Mouse (Mus musculus) forebrain, embryonic 10.5 days (tissue): Measurements from ENCODE around the gene Ubr4. TPM values are rescaled to one million over a fixed set of nuclear protein-coding genes. Genes with fewer than 3 reads are reported as not detected.
"Not testable (repeated sequence)": the region's sequence is repeated elsewhere in the genome, so short reads cannot be mapped to it uniquely, and the experiment has no call there.

Experiments used
- DNase-seq: peaks from one replicate; pipeline ENCODE4 v3.0.0-alpha.2; 2017; ENCODE audit warnings: low spot score; ENCODE audit errors: extremely low spot score
- H3K27ac ChIP-seq: fragments of 300-500 bp; sonication (generic); 2 replicates; pipeline ENCODE4 v1.5.1; 2016; ENCODE audit warnings: mild to moderate bottlenecking
- H3K27me3 ChIP-seq: fragments of 300-500 bp; sonication (generic); 2 replicates; pipeline ENCODE4 v1.6.1; 2016; ENCODE audit warnings: mild to moderate bottlenecking; ENCODE audit not compliant: poor library complexity, severe bottlenecking
- H3K36me3 ChIP-seq: fragments of 300-500 bp; sonication (generic); replicated peaks from 2 replicates; pipeline ENCODE4 v1.6.1; 2016; ENCODE audit warnings: mild to moderate bottlenecking, moderate library complexity
- H3K4me1 ChIP-seq: fragments of 300-500 bp; sonication (generic); 2 replicates; pipeline ENCODE4 v1.6.1; 2016
- H3K4me3 ChIP-seq: fragments of 300-500 bp; sonication (generic); 2 replicates; pipeline ENCODE4 v1.5.1; 2016; ENCODE audit warnings: mild to moderate bottlenecking, moderate library complexity
- H3K9me3 ChIP-seq: fragments of 300-500 bp; sonication (generic); 2 replicates; pipeline ENCODE4 v1.6.1; 2016; ENCODE audit warnings: mild to moderate bottlenecking, moderate library complexity
- WGBS: fragments of 180-500 bp; shearing (Covaris S2); methylation state at CpG from one replicate; pipeline ENCODE4 v1.1.7; 2016; 5-methylcytosine and 5-hydroxymethylcytosine counted together
- polyA plus RNA-seq: library from polyadenylated mRNA; unstranded; fragments of >200 nt; fragmentation: Nextera tagmentation; extraction: Ambion mirVana; gene quantifications from 2 replicates; pipeline ENCODE4 v1.2.1, GENCODE M21; 2016

Gene Ubr4
- polyA plus RNA-seq, 1 experiment from 2014 or later, result 63.4 TPM

DNA sequence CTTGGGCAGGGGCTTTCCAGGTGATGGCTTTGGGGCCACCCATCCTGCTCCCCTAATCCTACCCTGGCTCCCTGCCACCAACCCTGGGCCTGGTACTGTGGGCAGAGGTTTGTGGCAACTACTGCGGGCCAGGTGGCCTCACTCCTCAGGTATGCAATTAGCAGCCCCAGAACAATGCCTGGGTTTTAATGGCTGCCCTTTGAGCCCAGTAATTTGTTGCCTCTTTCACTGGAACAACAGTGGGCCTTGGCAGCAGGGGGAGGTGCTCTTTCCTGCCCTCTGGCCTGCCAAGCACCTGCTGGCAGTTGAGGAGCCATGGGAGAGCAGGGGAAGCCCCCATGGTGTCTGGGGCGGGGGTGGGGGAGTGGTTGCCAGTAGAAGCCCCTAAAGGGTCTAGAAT, 156.7 kb downstream of the Ubr4 start:
- Histone ChIP-seq H3K9me3 (peaks cover 9% of the 10 kb centered on the region), H3K27ac (0 out of 2 replicates have a peak overlapping the region, but pooled peaks have one; percentile 12), H3K27me3 (no peaks in the 10 kb centered on the region), H3K36me3 (no peaks in the 10 kb centered on the region), H3K4me1 (peaks cover 11% of the 10 kb centered on the region), H3K4me3 (no peak overlapping the region)
- DNase-seq, result no peak
- 85% methylated on average over 2 of the region's 2 CpGs for WGBS

DNA sequence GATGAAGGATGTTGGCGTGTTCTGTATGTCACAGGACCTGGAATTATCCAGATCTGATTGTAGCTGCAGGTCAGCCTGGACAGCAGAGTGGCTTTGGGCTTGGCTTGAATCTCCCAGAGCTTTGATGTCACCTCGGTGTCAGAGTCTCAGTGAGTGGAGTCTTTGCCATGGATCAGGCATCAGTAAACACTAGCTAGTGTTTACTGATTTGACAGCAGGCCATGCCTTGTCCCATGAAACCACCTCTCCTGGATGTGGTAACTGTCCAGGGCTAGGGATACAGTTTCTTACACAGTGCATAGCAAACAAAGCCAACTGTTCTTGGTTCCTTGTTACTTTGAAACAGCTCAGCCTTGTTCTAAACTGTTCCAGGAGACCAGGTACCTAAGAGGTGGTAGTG, 159.1 kb downstream of the Ubr4 start:
- peaks cover 11% of the 10 kb centered on the region for H3K4me1 ChIP-seq
- no peak overlapping the region for H3K27ac ChIP-seq
- WGBS, result 88% methylated on average over 2 of the region's 2 CpGs
- no peaks in the 10 kb centered on the region for H3K9me3 ChIP-seq
- H3K4me3 ChIP-seq, result no peak overlapping the region
- no peak for DNase-seq
- no peaks in the 10 kb centered on the region for H3K27me3 ChIP-seq
- H3K36me3 ChIP-seq, result no peaks in the 10 kb centered on the region

DNA sequence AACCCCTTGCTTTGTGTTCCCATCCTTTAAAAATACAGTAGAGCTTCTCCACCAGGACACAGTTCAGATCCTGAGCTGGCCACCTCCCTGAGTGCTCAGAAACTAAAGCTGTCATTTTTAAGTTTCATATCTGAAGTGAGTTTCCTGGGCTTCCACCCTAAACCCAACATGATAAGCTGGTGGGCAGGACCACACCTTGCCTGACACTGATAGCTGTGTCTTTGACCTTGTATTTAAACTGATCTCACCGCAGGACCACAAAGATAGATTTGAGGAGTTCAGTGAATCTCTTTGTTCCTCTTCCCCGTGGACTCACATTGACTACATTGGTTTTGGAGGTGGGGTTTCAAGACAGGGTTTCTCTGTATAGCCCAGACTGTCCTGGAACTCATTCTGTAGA, 160.6 kb downstream of the Ubr4 start:
- no peak overlapping the region for H3K4me3 ChIP-seq
- H3K4me1 ChIP-seq, result peaks cover 11% of the 10 kb centered on the region
- no peak for DNase-seq
- WGBS, result 91% methylated on average over 2 of the region's 2 CpGs
- no peak overlapping the region for H3K27ac ChIP-seq
- H3K27me3 ChIP-seq, result no peaks in the 10 kb centered on the region
- no peaks in the 10 kb centered on the region for H3K36me3 ChIP-seq
- H3K9me3 ChIP-seq, result no peaks in the 10 kb centered on the region

DNA sequence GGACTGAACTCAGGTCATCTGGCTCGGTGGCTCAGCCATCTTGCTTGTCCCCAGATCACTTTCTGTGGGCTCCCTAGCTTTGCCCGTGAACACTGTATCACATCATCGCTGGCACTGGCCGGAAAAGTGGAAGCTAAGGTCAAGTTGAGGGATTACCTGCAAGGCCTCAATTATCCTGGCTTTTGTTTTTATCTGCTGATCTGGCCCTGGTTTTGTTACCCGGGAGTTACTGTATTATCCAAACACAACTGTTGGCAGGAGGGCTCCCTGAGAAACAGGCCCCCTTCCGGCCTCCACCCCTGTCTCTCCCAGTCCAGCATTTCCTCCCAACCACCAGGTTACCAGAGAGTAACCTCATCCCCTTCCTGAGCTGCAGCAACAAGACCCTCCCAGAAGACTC, 166.8 kb downstream of the Ubr4 start:
- peaks cover 7% of the 10 kb centered on the region; the same call in 1 of the 2 replicates for H3K4me1 ChIP-seq
- no peak for DNase-seq
- H3K9me3 ChIP-seq, result no peaks in the 10 kb centered on the region
- no peaks in the 10 kb centered on the region for H3K36me3 ChIP-seq
- no peak overlapping the region for H3K27ac ChIP-seq
- no peak overlapping the region for H3K4me3 ChIP-seq
- 84% methylated on average over 6 of the region's 6 CpGs for WGBS
- no peaks in the 10 kb centered on the region for H3K27me3 ChIP-seq

DNA sequence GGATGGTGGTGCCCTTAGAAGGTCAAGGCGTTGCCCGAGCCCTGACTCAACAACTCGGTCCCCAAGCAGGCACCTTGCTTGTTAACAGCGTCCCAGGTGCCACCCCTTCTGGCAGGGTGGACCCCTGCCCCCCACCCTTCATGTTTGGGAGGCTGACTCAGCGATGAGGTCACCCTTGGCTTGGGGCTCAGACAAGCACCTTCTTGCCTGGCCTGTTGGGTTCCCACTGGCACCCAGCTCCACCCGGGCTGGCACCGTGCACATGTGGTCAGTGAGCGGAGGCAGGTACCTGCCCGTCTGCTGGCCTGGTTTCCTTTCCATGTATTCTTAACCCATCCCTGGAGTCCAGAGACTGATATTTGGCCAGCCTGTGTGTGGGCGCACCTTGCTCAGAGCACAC, 169.5 kb downstream of the Ubr4 start:
- no peaks in the 10 kb centered on the region for H3K27me3 ChIP-seq
- 89% methylated on average over 10 of the region's 10 CpGs for WGBS
- H3K4me1 ChIP-seq, result peaks cover 13% of the 10 kb centered on the region
- H3K36me3 ChIP-seq, result no peaks in the 10 kb centered on the region
- no peak for DNase-seq
- no peaks in the 10 kb centered on the region for H3K9me3 ChIP-seq
- no peak overlapping the region for H3K4me3 ChIP-seq
- no peak overlapping the region for H3K27ac ChIP-seq

DNA sequence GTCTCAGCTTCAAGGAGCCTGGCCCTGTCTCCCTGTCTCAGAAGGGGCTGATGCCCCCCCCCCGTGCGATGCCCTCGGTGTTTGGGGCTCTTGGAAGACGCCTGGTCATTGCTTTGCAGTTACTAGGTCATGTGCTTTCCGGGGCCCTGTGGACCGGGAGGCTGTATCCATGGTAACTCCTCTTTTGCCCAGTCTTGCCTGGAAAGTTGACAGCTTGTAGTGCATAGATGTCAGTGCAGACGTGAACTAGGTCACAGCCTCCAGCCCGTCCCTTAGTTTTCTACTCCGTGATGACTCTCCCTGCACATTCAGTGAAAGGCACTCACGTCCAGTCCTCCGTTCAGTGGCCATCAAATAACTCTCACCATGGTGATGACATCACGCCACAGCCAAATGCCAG, 174.1 kb downstream of the Ubr4 start:
- peaks cover 6% of the 10 kb centered on the region for H3K4me1 ChIP-seq
- H3K36me3 ChIP-seq, result no peaks in the 10 kb centered on the region
- 81% methylated on average over 12 of the region's 12 CpGs for WGBS
- no peak for DNase-seq
- no peaks in the 10 kb centered on the region for H3K9me3 ChIP-seq
- H3K27me3 ChIP-seq, result no peaks in the 10 kb centered on the region
- H3K4me3 ChIP-seq, result no peak overlapping the region
- no peak overlapping the region for H3K27ac ChIP-seq

DNA sequence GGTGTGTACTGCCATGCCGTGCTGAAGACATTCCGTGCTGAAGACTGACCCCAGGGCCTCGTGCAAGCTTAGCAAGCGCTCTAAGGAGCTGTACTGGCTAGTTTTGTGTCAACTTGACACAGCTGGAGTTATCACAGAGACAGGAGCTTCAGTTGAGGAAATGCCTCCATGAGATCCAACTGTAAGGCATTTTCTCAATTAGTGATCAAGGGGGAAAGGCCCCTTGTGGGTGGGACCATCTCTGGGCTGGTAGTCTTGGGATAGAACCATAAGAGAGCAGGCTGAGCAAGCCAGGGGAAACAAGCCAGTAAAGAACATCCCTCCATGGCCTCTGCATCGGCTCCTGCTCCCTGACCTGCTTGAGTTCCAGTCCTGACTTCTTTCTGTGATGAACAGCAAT, 177.8 kb downstream of the Ubr4 start, which contains the start of gene Iffo2:
Iffo2 (plus strand) TSS at position 301 of the 400 bp plus-strand sequence.
- not testable (repeated sequence) for H3K27ac ChIP-seq, H3K9me3 ChIP-seq, H3K27me3 ChIP-seq, H3K36me3 ChIP-seq, H3K4me3 ChIP-seq, DNase-seq
- WGBS, result 87% methylated on average over 5 of the region's 5 CpGs
- peaks cover 17% of the 10 kb centered on the region for H3K4me1 ChIP-seq

- Histone ChIP-seq H3K27ac (no peak overlapping the region), H3K27me3 (no peaks in the 10 kb centered on the region), H3K4me1 (peaks cover 22% of the 10 kb centered on the region), H3K36me3 (no peaks in the 10 kb centered on the region), H3K9me3 (no peaks in the 10 kb centered on the region), H3K4me3 (no peak overlapping the region)
- no peak for DNase-seq
- WGBS, result 91% methylated on average over 10 of the region's 10 CpGs
Observed at GRCm38 (mm10) chr4:139532081-139532480, 179.7 kb downstream of the Ubr4 start.

DNA sequence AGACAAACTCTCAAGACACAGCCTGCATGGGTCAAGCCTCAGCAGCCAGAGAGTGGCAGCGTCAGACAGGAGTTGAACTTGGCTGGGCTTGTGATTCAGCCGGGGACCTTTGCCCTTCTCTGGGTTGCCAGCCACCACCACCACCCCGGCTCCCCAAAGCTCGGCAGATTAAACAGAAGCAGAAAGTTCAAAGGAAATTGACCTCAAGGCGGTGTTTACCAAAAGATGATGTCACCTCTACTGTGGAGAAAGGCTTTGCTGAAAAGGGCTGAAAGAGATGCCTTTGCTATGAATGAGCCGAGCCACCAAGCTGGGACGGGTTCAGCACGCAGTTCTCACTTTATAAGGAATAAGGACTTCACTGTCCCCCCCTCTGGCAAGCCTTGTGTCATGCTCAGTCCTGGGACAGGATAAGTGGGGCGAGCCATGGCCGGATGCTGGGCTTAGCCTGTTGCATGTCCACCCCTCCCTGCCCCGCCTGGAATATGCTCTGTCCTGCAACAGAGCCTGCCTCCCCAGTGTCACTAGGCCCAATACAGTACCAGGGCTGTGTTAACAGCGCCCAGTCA, 182.8 kb downstream of the Ubr4 start:
- peaks cover 22% of the 10 kb centered on the region for H3K4me1 ChIP-seq
- no peaks in the 10 kb centered on the region for H3K36me3 ChIP-seq
- no peaks in the 10 kb centered on the region for H3K9me3 ChIP-seq
- 41% methylated on average over 12 of the region's 12 CpGs for WGBS
- no peak overlapping the region for H3K4me3 ChIP-seq
- H3K27ac ChIP-seq, result peak overlapping the region; percentile 76
- peak; percentile 29 for DNase-seq
- no peaks in the 10 kb centered on the region for H3K27me3 ChIP-seq

DNA sequence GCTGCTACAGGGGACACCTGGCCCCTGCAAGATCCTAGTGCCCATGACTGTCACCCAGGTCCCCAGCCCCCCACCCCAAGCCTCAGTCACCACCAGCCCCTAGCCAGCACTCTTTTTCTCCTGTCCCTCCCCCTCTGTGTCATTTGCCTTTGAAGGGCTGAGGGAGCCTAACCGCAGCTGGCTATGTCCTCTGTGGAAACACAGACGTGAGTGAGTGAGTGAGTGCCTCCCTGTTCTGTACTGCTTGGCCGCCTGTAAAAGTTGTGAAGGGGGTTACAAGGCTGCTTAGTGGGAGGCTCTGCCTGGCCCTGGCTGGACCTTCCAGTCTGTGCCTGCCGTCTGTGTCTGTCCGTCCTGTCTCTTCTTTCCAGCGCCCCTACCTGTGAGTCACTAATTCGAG, 183.3 kb downstream of the Ubr4 start:
- Histone ChIP-seq H3K9me3 (no peaks in the 10 kb centered on the region), H3K27ac (peak overlapping the region; percentile 76), H3K36me3 (no peaks in the 10 kb centered on the region), H3K4me3 (no peak overlapping the region), H3K4me1 (peaks cover 22% of the 10 kb centered on the region), H3K27me3 (no peaks in the 10 kb centered on the region)
- WGBS, result 61% methylated on average over 7 of the region's 7 CpGs
- no peak for DNase-seq

GRCm38 (mm10) chr4:139536706-139537105, 184.3 kb downstream of the Ubr4 start:
- no peak overlapping the region for H3K27ac ChIP-seq
- H3K36me3 ChIP-seq, result no peaks in the 10 kb centered on the region
- H3K9me3 ChIP-seq, result no peaks in the 10 kb centered on the region
- H3K27me3 ChIP-seq, result no peaks in the 10 kb centered on the region
- H3K4me1 ChIP-seq, result peaks cover 22% of the 10 kb centered on the region
- H3K4me3 ChIP-seq, result no peak overlapping the region
- WGBS, result 90% methylated on average over 9 of the region's 9 CpGs
- no peak for DNase-seq
